Mouse (Mus musculus): ENCODE measurements around the gene Dynlt1c. TPM values are rescaled to one million over a fixed set of nuclear protein-coding genes. Genes with fewer than 3 reads are reported as not detected.
"Not testable (repeated sequence)": the region's sequence is repeated elsewhere in the genome, so short reads cannot be mapped to it uniquely, and the experiment has no call there.

Gene Dynlt1c
- polyA plus RNA-seq (2014; fragmentation: Nextera tagmentation; extraction: Ambion mirVana): 68.9 and 84.5 TPM in 2 replicates

DNA sequence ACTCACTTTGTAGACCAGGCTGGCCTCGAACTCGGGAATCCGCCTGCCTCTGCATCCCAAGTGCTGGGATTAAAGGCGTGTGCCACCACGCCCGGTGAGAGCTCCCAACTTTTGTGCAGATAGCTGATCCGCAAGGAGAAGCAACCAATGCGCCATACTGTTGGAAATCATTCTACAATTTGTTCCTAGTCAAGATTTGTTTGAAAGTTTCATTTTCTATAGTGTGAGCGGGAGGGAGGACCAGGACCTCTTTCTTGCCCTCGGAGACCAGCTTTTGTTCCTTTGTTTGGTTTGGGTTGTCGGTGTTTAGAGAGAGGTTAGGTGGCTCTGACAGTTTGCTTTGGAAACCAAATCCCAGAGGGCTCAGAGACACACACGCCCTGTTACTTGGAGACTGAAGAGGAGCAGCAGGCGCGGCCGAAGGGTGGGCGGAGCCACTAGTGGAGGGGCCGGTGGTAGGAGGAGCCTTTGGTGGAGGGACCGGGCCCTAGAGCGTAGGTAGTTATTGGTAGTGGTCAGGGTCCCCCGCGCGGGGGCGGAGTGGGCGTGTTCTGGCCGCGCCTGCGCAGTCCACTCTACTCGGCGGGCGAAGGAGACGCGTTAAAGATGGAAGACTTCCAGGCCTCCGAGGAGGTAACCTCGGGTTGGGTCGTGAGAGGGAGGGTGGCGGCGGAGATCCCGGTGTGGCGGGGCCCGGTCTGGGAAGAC is at the start of gene Dynlt1c:
Gene Dynlt1c (plus strand): TSS at position 468 of the 708 bp plus-strand sequence.
- not testable (repeated sequence) for H3K4me1 ChIP-seq (ENCODE audit: control insufficient read depth, insufficient read depth, low read length); H3K9me3 ChIP-seq (ENCODE audit: control insufficient read depth, low read length); H3K9ac ChIP-seq (replicated peaks; ENCODE audit: low read depth, low read length); H3K36me3 ChIP-seq (ENCODE audit: control insufficient read depth, insufficient read depth, low read length); H3K27ac ChIP-seq (ENCODE audit: low read depth, low read length); H3K27me3 ChIP-seq (ENCODE audit: control insufficient read depth, insufficient read depth, low read length)
- Histone ChIP-seq H3K4me2 (ENCODE audit: low read depth, low read length) (peak within 1 kb of the TSS; percentile 27), H3K4me3 (ENCODE audit: low read depth, low read length) (peak within 1 kb of the TSS; percentile 15; the same call in 1 of the 2 replicates)
- WGBS: 13% methylated on average over 27 of the region's 40 CpGs
- peak; percentile 95 for ATAC-seq (ENCODE audit: low read depth)

DNA sequence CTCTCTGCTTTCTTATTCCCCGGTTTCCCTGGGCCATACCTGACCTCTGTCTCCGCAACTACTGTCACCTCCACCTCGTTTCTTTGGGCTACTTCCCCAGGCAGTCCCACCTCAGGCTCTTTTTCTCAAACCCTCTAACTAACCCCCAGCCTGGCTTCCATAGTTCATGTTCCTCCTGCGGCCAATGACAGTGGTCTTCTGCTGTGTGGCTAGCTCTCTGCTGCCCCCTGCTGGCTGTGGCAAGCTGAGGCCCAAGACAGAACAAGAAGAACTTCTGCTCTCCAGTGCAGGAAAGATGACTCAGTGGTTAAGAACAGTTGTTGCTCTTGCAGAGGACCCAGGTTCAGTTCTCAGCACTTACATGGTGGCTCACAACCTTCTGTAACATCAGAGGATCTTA is 47.7 kb upstream of the Dynlt1c start:
- H3K4me1 ChIP-seq (ENCODE audit: control insufficient read depth, insufficient read depth, low read length); H3K9me3 ChIP-seq (ENCODE audit: control insufficient read depth, low read length); H3K27ac ChIP-seq (ENCODE audit: low read depth, low read length); H3K4me2 ChIP-seq (ENCODE audit: low read depth, low read length); H3K4me3 ChIP-seq (ENCODE audit: low read depth, low read length); H3K36me3 ChIP-seq (ENCODE audit: control insufficient read depth, insufficient read depth, low read length); H3K9ac ChIP-seq (replicated peaks; ENCODE audit: low read depth, low read length); H3K27me3 ChIP-seq (ENCODE audit: control insufficient read depth, insufficient read depth, low read length): not testable (repeated sequence)
- ATAC-seq (ENCODE audit: low read depth): peak; percentile 84
- WGBS: no CpG with 5 or more reads among the region's 4 CpGs

DNA sequence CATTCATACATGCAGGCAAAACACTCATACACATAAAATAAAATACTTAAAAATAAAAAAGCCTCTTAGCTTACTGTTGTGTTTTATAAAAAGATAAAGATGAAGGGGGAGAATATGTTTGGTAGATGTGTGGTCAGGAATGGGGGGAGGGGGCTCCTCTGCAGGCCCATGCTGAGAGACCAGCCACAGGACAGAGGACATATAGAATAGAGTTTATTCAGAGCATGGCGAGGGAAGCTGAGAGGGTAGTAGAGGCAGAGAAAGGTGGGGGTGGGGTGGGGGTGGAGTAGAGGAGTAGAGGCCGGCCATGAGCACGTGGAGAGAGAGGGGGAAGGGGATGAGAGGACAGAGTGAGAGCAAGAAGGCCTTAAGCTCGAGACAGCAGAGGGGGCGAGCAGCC is 47.2 kb upstream of the Dynlt1c start:
- H3K27me3 ChIP-seq (ENCODE audit: control insufficient read depth, insufficient read depth, low read length); H3K4me1 ChIP-seq (ENCODE audit: control insufficient read depth, insufficient read depth, low read length); H3K27ac ChIP-seq (ENCODE audit: low read depth, low read length); H3K9me3 ChIP-seq (ENCODE audit: control insufficient read depth, low read length); H3K36me3 ChIP-seq (ENCODE audit: control insufficient read depth, insufficient read depth, low read length); H3K4me3 ChIP-seq (ENCODE audit: low read depth, low read length); H3K9ac ChIP-seq (replicated peaks; ENCODE audit: low read depth, low read length); H3K4me2 ChIP-seq (ENCODE audit: low read depth, low read length): not testable (repeated sequence)
- peak; percentile 25; the same call in 1 of the 2 replicates for ATAC-seq (ENCODE audit: low read depth)
- WGBS: no CpG with 5 or more reads among the region's 5 CpGs

DNA sequence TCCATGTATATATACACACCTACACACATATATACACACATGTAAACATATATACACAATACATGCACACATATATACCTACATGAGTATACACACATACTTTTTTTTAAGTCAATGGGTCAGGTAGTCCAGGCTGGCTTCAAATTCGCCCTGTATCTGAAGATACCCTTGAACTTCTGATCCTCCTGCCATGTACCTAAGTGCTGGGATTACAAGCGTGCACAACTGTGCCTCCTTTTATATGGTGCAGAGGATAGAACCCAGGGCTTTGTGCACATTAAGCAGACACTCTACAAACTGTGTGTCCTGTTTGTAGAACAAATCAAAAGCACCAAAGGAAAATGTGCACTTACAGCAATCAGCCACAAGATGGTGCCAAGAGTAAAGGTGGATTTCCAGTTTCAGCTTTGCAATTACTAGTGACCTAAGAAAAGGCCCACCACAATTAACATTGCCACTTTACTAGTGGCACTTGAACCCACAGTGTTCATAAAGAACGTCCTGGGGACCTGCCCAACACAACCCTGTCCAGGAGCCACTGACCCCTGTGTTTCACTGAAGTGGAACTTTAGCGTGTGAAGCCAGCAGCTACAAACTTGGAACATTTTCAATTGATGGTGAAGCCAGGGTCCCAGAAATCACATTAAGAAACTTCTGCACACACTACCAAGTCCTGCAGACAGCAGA is 41.9 kb upstream of the Dynlt1c start:
- not testable (repeated sequence) for H3K4me3 ChIP-seq (ENCODE audit: low read depth, low read length); H3K27me3 ChIP-seq (ENCODE audit: control insufficient read depth, insufficient read depth, low read length); H3K9me3 ChIP-seq (ENCODE audit: control insufficient read depth, low read length); H3K9ac ChIP-seq (replicated peaks; ENCODE audit: low read depth, low read length); H3K36me3 ChIP-seq (ENCODE audit: control insufficient read depth, insufficient read depth, low read length); H3K4me1 ChIP-seq (ENCODE audit: control insufficient read depth, insufficient read depth, low read length); H3K4me2 ChIP-seq (ENCODE audit: low read depth, low read length); H3K27ac ChIP-seq (ENCODE audit: low read depth, low read length)
- no CpG with 5 or more reads among the region's 4 CpGs for whole genome bisulfite sequencing
- ATAC-seq (ENCODE audit: low read depth): peak; percentile 46; the same call in 1 of the 2 replicates

DNA sequence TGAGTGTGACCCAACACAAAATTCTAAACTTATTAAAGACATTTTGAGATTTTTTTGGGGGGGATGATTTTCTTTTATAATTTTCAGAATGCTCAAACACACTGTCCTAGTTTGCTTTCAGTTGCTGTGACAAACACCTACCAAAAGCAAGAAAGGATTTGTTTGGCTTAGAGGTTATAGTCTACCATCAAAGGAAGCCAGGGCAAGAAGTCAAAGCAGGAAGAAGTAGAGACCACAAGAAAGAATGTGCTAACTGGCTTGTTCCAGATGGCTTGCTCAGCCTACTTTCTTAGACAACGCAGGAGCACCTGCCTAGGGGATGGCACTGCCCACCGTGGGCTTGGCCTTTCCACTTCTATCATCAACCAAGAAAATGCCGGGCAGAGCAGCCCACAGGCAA is 36.6 kb upstream of the Dynlt1c start:
- not testable (repeated sequence) for H3K27me3 ChIP-seq (ENCODE audit: control insufficient read depth, insufficient read depth, low read length); H3K4me2 ChIP-seq (ENCODE audit: low read depth, low read length); H3K4me1 ChIP-seq (ENCODE audit: control insufficient read depth, insufficient read depth, low read length); H3K4me3 ChIP-seq (ENCODE audit: low read depth, low read length); H3K9me3 ChIP-seq (ENCODE audit: control insufficient read depth, low read length); H3K27ac ChIP-seq (ENCODE audit: low read depth, low read length); H3K9ac ChIP-seq (replicated peaks; ENCODE audit: low read depth, low read length); ATAC-seq (ENCODE audit: low read depth); H3K36me3 ChIP-seq (ENCODE audit: control insufficient read depth, insufficient read depth, low read length)
- WGBS: 85% methylated on average over 3 of the region's 3 CpGs

DNA sequence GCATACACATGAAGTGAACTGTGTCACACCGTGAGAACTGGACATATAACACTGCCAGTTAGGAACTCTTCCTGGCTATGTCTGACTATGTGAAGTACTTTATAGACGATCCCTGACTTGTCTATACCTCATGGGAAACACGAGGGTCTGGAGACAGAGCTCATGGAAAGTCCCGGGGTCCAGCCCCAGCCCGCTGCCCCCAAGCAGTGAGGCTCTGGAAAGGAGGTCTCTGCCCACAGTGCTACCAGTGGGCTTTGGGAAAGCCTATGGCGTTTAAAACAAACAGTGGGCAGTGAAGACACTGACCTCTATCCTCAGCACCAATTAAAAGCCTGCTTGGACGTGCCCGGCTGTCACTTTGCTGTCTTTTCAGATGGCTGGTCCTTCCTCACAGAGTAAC is 33.6 kb upstream of the Dynlt1c start:
- H3K9ac ChIP-seq (replicated peaks; ENCODE audit: low read depth, low read length); H3K9me3 ChIP-seq (ENCODE audit: control insufficient read depth, low read length); ATAC-seq (ENCODE audit: low read depth); H3K36me3 ChIP-seq (ENCODE audit: control insufficient read depth, insufficient read depth, low read length); H3K27me3 ChIP-seq (ENCODE audit: control insufficient read depth, insufficient read depth, low read length); H3K4me2 ChIP-seq (ENCODE audit: low read depth, low read length); H3K27ac ChIP-seq (ENCODE audit: low read depth, low read length); H3K4me3 ChIP-seq (ENCODE audit: low read depth, low read length); H3K4me1 ChIP-seq (ENCODE audit: control insufficient read depth, insufficient read depth, low read length): not testable (repeated sequence)
- WGBS: 78% methylated on average over 2 of the region's 8 CpGs

DNA sequence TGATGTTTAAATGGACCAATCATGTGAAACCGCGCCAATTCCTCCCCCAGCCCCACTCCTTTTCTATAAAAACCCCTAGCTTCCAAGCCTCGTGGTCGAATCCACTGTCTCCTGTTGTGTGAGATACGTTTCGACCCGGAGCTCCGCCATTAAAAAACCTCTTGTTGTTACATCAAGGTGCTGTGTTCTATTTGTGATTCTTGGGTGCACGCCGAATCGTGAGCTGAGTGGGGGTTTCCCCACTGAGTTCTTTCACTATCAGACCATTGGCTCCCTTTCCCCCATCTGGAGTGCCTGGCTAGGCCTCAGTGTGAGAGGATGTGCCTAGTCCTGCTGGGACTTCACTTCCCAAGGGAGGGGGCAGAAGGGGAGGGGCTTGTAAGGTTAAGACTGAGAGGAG is 30.2 kb upstream of the Dynlt1c start:
- H3K4me1 ChIP-seq (ENCODE audit: control insufficient read depth, insufficient read depth, low read length); H3K9me3 ChIP-seq (ENCODE audit: control insufficient read depth, low read length); H3K27me3 ChIP-seq (ENCODE audit: control insufficient read depth, insufficient read depth, low read length); H3K4me2 ChIP-seq (ENCODE audit: low read depth, low read length); H3K27ac ChIP-seq (ENCODE audit: low read depth, low read length); ATAC-seq (ENCODE audit: low read depth); H3K4me3 ChIP-seq (ENCODE audit: low read depth, low read length); H3K36me3 ChIP-seq (ENCODE audit: control insufficient read depth, insufficient read depth, low read length); H3K9ac ChIP-seq (replicated peaks; ENCODE audit: low read depth, low read length): not testable (repeated sequence)
- WGBS: 96% methylated on average over 9 of the region's 11 CpGs

DNA sequence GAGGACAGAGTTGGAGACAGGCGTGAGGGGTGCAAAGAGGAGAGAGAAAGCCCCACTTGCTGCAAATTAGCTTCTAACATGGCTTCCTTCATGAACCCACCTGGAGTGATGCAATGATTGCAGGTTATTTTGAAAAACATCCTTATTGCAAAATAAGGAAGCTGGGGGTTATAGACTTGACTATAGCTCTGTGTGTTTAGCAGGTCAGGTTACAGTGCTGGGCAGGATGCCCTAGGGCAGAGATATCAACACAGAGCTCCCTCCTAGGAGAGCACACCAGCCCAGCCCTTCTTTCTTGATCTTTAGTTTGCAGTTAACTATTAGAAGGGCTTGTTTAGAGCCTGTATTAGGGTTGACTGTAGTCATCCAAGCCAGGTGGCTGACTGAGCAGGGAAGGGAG is 29.3 kb upstream of the Dynlt1c start:
- H3K4me1 ChIP-seq (ENCODE audit: control insufficient read depth, insufficient read depth, low read length); H3K9me3 ChIP-seq (ENCODE audit: control insufficient read depth, low read length): not testable (repeated sequence)
- WGBS: no CpG with 5 or more reads among the region's 1 CpGs

DNA sequence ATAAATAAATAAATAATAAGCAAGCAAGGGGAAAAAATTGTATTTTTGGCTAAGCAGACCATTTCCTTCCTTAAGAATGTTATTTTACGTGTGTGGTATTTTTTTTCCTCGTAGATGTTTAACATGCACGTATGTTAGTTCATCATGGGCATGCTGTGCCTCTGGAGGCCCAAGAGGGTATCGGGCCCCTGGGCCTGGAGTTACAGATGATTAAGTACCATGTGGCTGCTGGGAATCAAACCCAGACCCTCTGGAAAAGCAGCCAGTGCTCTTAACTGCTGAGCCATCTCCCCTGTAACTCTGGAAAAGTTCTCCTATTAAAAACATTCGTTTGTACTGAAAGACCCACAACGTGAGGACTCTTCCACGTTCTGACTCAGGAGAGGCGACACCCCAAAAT is 26.1 kb upstream of the Dynlt1c start:
- not testable (repeated sequence) for H3K4me2 ChIP-seq (ENCODE audit: low read depth, low read length); H3K9me3 ChIP-seq (ENCODE audit: control insufficient read depth, low read length); H3K9ac ChIP-seq (replicated peaks; ENCODE audit: low read depth, low read length); ATAC-seq (ENCODE audit: low read depth); H3K36me3 ChIP-seq (ENCODE audit: control insufficient read depth, insufficient read depth, low read length); H3K4me1 ChIP-seq (ENCODE audit: control insufficient read depth, insufficient read depth, low read length); H3K27ac ChIP-seq (ENCODE audit: low read depth, low read length); H3K4me3 ChIP-seq (ENCODE audit: low read depth, low read length); H3K27me3 ChIP-seq (ENCODE audit: control insufficient read depth, insufficient read depth, low read length)
- WGBS: 94% methylated on average over 8 of the region's 8 CpGs

More for the DNA sequence above, 29.3 kb upstream of the Dynlt1c start:
- not testable (repeated sequence) for ATAC-seq (ENCODE audit: low read depth); H3K4me3 ChIP-seq (ENCODE audit: low read depth, low read length); H3K36me3 ChIP-seq (ENCODE audit: control insufficient read depth, insufficient read depth, low read length); H3K9ac ChIP-seq (replicated peaks; ENCODE audit: low read depth, low read length); H3K27me3 ChIP-seq (ENCODE audit: control insufficient read depth, insufficient read depth, low read length); H3K4me2 ChIP-seq (ENCODE audit: low read depth, low read length); H3K27ac ChIP-seq (ENCODE audit: low read depth, low read length)
